Mouse (Mus musculus): ENCODE data around the gene Pdhx. TPM values are rescaled to one million over a fixed set of nuclear protein-coding genes. Genes with fewer than 3 reads are reported as not detected.
A peak's percentile ranks its signal among the peaks of the same experiment; 100 is the strongest.

The Pdhx gene
- polyA plus RNA-seq, 1 experiment from 2014 or later = 38.7 TPM

GRCm38 (mm10) chr2:103008221-103008620 is 65.1 kb downstream of the Pdhx start:
- no peak for ATAC-seq (ENCODE audit: insufficient number of reproducible peaks, insufficient read depth, low FRiP score, low TSS enrichment, low read depth)
- Histone ChIP-seq H3K4me1 (no peaks in the 10 kb centered on the region), H3K4me3 (no peak overlapping the region), H3K4me2 (no peak overlapping the region), H3K36me3 (no peaks in the 10 kb centered on the region), H3K27ac (no peak overlapping the region), H3K27me3 (no peaks in the 10 kb centered on the region), H3K9me3 (no peaks in the 10 kb centered on the region), H3K9ac (no peak overlapping the region)
- WGBS = 85% methylated on average over 3 of the region's 3 CpGs

GRCm38 (mm10) chr2:103004599-103004998 is 68.7 kb downstream of the Pdhx start:
- ATAC-seq (ENCODE audit: insufficient number of reproducible peaks, insufficient read depth, low FRiP score, low TSS enrichment, low read depth) = no peak
- no peak overlapping the region for H3K4me2 ChIP-seq
- H3K27me3 ChIP-seq = no peaks in the 10 kb centered on the region
- peak overlapping the region; percentile 11; the same call in 1 of the 2 replicates for H3K27ac ChIP-seq
- H3K4me3 ChIP-seq = no peak overlapping the region
- no peaks in the 10 kb centered on the region for H3K4me1 ChIP-seq
- no peaks in the 10 kb centered on the region for H3K9me3 ChIP-seq
- no peaks in the 10 kb centered on the region for H3K36me3 ChIP-seq
- 47% methylated on average over 7 of the region's 7 CpGs for WGBS
- H3K9ac ChIP-seq = no peak overlapping the region

- WGBS = 68% methylated on average over 6 of the region's 6 CpGs
- no peak overlapping the region for H3K4me2 ChIP-seq
- no peaks in the 10 kb centered on the region for H3K27me3 ChIP-seq
- H3K9me3 ChIP-seq = no peaks in the 10 kb centered on the region
- ATAC-seq (ENCODE audit: insufficient number of reproducible peaks, insufficient read depth, low FRiP score, low TSS enrichment, low read depth) = no peak
- H3K27ac ChIP-seq = no peak overlapping the region
- 0 out of 2 replicates have a peak, but pooled peaks cover 3% of the 10 kb centered on the region for H3K4me1 ChIP-seq
- H3K4me3 ChIP-seq = no peak overlapping the region
- no peak overlapping the region for H3K9ac ChIP-seq
- H3K36me3 ChIP-seq = no peaks in the 10 kb centered on the region
Observed at GRCm38 (mm10) chr2:102999153-102999575, 74.1 kb downstream of the Pdhx start.

GRCm38 (mm10) chr2:102998356-102998755 is 75.0 kb downstream of the Pdhx start:
- 63% methylated on average over 5 of the region's 5 CpGs for WGBS
- Histone ChIP-seq H3K4me3 (no peak overlapping the region), H3K9ac (no peak overlapping the region), H3K27me3 (no peaks in the 10 kb centered on the region), H3K9me3 (no peaks in the 10 kb centered on the region), H3K27ac (no peak overlapping the region), H3K36me3 (no peaks in the 10 kb centered on the region), H3K4me1 (0 out of 2 replicates have a peak, but pooled peaks cover 3% of the 10 kb centered on the region), H3K4me2 (no peak overlapping the region)
- no peak for ATAC-seq (ENCODE audit: insufficient number of reproducible peaks, insufficient read depth, low FRiP score, low TSS enrichment, low read depth)

- Histone ChIP-seq H3K4me2 (no peak overlapping the region), H3K4me1 (0 out of 2 replicates have a peak, but pooled peaks cover 3% of the 10 kb centered on the region), H3K9ac (no peak overlapping the region), H3K9me3 (no peaks in the 10 kb centered on the region), H3K27ac (no peak overlapping the region), H3K27me3 (no peaks in the 10 kb centered on the region), H3K4me3 (no peak overlapping the region), H3K36me3 (no peaks in the 10 kb centered on the region)
- no peak for ATAC-seq (ENCODE audit: insufficient number of reproducible peaks, insufficient read depth, low FRiP score, low TSS enrichment, low read depth)
- 38% methylated on average over 1 of the region's 1 CpGs for WGBS
Observed at GRCm38 (mm10) chr2:102997874-102998273, 75.4 kb downstream of the Pdhx start.

- Histone ChIP-seq H3K36me3 (no peaks in the 10 kb centered on the region), H3K27ac (no peak overlapping the region), H3K9ac (no peak overlapping the region), H3K4me3 (no peak overlapping the region), H3K4me1 (0 out of 2 replicates have a peak, but pooled peaks cover 3% of the 10 kb centered on the region), H3K9me3 (no peaks in the 10 kb centered on the region), H3K27me3 (no peaks in the 10 kb centered on the region), H3K4me2 (no peak overlapping the region)
- 83% methylated on average over 3 of the region's 3 CpGs for WGBS
- ATAC-seq (ENCODE audit: insufficient number of reproducible peaks, insufficient read depth, low FRiP score, low TSS enrichment, low read depth) = no peak
Observed at GRCm38 (mm10) chr2:102993841-102994607, 79.3 kb downstream of the Pdhx start.

- ATAC-seq (ENCODE audit: insufficient number of reproducible peaks, insufficient read depth, low FRiP score, low TSS enrichment, low read depth) = no peak
- Histone ChIP-seq H3K9ac (no peak overlapping the region), H3K27me3 (no peaks in the 10 kb centered on the region), H3K4me3 (no peak overlapping the region), H3K9me3 (no peaks in the 10 kb centered on the region), H3K27ac (no peak overlapping the region), H3K4me1 (0 out of 2 replicates have a peak, but pooled peaks cover 3% of the 10 kb centered on the region), H3K36me3 (no peaks in the 10 kb centered on the region), H3K4me2 (no peak overlapping the region)
- 84% methylated on average over 6 of the region's 6 CpGs for WGBS
Observed at GRCm38 (mm10) chr2:102992405-102992804, 80.9 kb downstream of the Pdhx start.

GRCm38 (mm10) chr2:102990301-102990702 is 83.0 kb downstream of the Pdhx start:
- ATAC-seq (ENCODE audit: insufficient number of reproducible peaks, insufficient read depth, low FRiP score, low TSS enrichment, low read depth) = no peak
- Histone ChIP-seq H3K4me1 (0 out of 2 replicates have a peak, but pooled peaks cover 3% of the 10 kb centered on the region), H3K4me2 (no peak overlapping the region), H3K27me3 (no peaks in the 10 kb centered on the region), H3K36me3 (no peaks in the 10 kb centered on the region), H3K27ac (no peak overlapping the region), H3K4me3 (no peak overlapping the region), H3K9me3 (no peaks in the 10 kb centered on the region), H3K9ac (no peak overlapping the region)
- WGBS = 62% methylated on average over 2 of the region's 2 CpGs

- no peaks in the 10 kb centered on the region for H3K27me3 ChIP-seq
- no peak overlapping the region for H3K4me3 ChIP-seq
- H3K4me2 ChIP-seq = no peak overlapping the region
- H3K9me3 ChIP-seq = no peaks in the 10 kb centered on the region
- ATAC-seq (ENCODE audit: insufficient number of reproducible peaks, insufficient read depth, low FRiP score, low TSS enrichment, low read depth) = no peak
- WGBS = 90% methylated on average over 1 of the region's 1 CpGs
- H3K9ac ChIP-seq = no peak overlapping the region
- 0 out of 2 replicates have a peak, but pooled peaks cover 3% of the 10 kb centered on the region for H3K4me1 ChIP-seq
- no peak overlapping the region for H3K27ac ChIP-seq
- H3K36me3 ChIP-seq = no peaks in the 10 kb centered on the region
Observed at GRCm38 (mm10) chr2:102989446-102989845, 83.9 kb downstream of the Pdhx start.

GRCm38 (mm10) chr2:102987708-102988010 is 85.7 kb downstream of the Pdhx start:
- 87% methylated on average over 4 of the region's 4 CpGs for WGBS
- no peak for ATAC-seq (ENCODE audit: insufficient number of reproducible peaks, insufficient read depth, low FRiP score, low TSS enrichment, low read depth)
- Histone ChIP-seq H3K9me3 (no peaks in the 10 kb centered on the region), H3K4me1 (0 out of 2 replicates have a peak, but pooled peaks cover 3% of the 10 kb centered on the region), H3K4me2 (no peak overlapping the region), H3K9ac (no peak overlapping the region), H3K27me3 (no peaks in the 10 kb centered on the region), H3K36me3 (no peaks in the 10 kb centered on the region), H3K4me3 (no peak overlapping the region), H3K27ac (peak overlapping the region; percentile 60)

GRCm38 (mm10) chr2:102986964-102987707 is 86.2 kb downstream of the Pdhx start:
- 60% methylated on average over 6 of the region's 6 CpGs for WGBS
- 0 out of 2 replicates have a peak, but pooled peaks have one; percentile 52 for ATAC-seq (ENCODE audit: insufficient number of reproducible peaks, insufficient read depth, low FRiP score, low TSS enrichment, low read depth)
- 0 out of 2 replicates have a peak, but pooled peaks cover 3% of the 10 kb centered on the region for H3K4me1 ChIP-seq
- H3K27me3 ChIP-seq = no peaks in the 10 kb centered on the region
- no peak overlapping the region for H3K9ac ChIP-seq
- no peak overlapping the region for H3K4me3 ChIP-seq
- H3K9me3 ChIP-seq = no peaks in the 10 kb centered on the region
- peak overlapping the region; percentile 60 for H3K27ac ChIP-seq
- no peak overlapping the region for H3K4me2 ChIP-seq
- no peaks in the 10 kb centered on the region for H3K36me3 ChIP-seq

GRCm38 (mm10) chr2:102986424-102986823 is 86.9 kb downstream of the Pdhx start:
- H3K27ac ChIP-seq = peak overlapping the region; percentile 39
- H3K4me3 ChIP-seq = no peak overlapping the region
- no peaks in the 10 kb centered on the region for H3K9me3 ChIP-seq
- no peaks in the 10 kb centered on the region for H3K36me3 ChIP-seq
- no peaks in the 10 kb centered on the region for H3K27me3 ChIP-seq
- H3K9ac ChIP-seq = no peak overlapping the region
- 0 out of 2 replicates have a peak, but pooled peaks cover 3% of the 10 kb centered on the region for H3K4me1 ChIP-seq
- no peak overlapping the region for H3K4me2 ChIP-seq
- 72% methylated on average over 3 of the region's 3 CpGs for WGBS
- ATAC-seq (ENCODE audit: insufficient number of reproducible peaks, insufficient read depth, low FRiP score, low TSS enrichment, low read depth) = no peak

Measured in embryonic facial prominence, embryonic 13.5 days (tissue).